Mouse (Mus musculus) gastrocnemius, postnatal 4 days (tissue): ENCODE measurements around the gene Olfr372. TPM values are rescaled to one million over a fixed set of nuclear protein-coding genes. Genes with fewer than 3 reads are reported as not detected.
"Not testable (repeated sequence)": the region's sequence is repeated elsewhere in the genome, so short reads cannot be mapped to it uniquely, and the experiment has no call there.

ENCODE experiments used
- DNase-seq, 2 experiments: peaks; one replicate each; pipeline ENCODE4 v3.0.0; 2021 to 2022; ENCODE audit warnings: low spot score in 2 of 2, mixed read lengths in 2 of 2
- long read RNA-seq, 2 experiments: library from polyadenylated mRNA; stranded (forward); transcript quantifications; one replicate each; pipeline ENCODE4 v2.0.0; 2021
- total RNA-seq, 2 experiments: library from RNA; stranded (reverse); gene quantifications; 2 replicates each; pipeline ENCODE4 v1.2.3; 2021

Gene Olfr372
- not detected for total RNA-seq
- long read RNA-seq, experiment 1, result 0 reads
- long read RNA-seq, experiment 2, result 0 reads

- not testable (repeated sequence) for DNase-seq
Observed at GRCm38 (mm10) chr8:72040918-72041317, at the start of gene Olfr372. Olfr372 (plus strand) TSS chr8:72041218.

GRCm38 (mm10) chr8:71999434-71999833 lies 41.6 kb upstream of the Olfr372 start:
- no peak for DNase-seq

GRCm38 (mm10) chr8:72000223-72000622 lies 40.8 kb upstream of the Olfr372 start:
- no peak for DNase-seq

GRCm38 (mm10) chr8:72002942-72003341 lies 38.1 kb upstream of the Olfr372 start:
- DNase-seq, result no peak

GRCm38 (mm10) chr8:72005912-72006311 lies 35.1 kb upstream of the Olfr372 start:
- no peak for DNase-seq

GRCm38 (mm10) chr8:72006763-72007162 lies 34.3 kb upstream of the Olfr372 start:
- DNase-seq, result no peak

- no peak for DNase-seq
Observed at GRCm38 (mm10) chr8:72008134-72008641, 32.8 kb upstream of the Olfr372 start.

GRCm38 (mm10) chr8:72009473-72009872 lies 31.5 kb upstream of the Olfr372 start, which contains the start of gene Cyp4f18:
Cyp4f18 (minus strand) TSS chr8:72009626.
- no peak for DNase-seq

- peak in 1 of 2 experiments; percentile 5 for DNase-seq
Observed at GRCm38 (mm10) chr8:72013506-72014228, 27.4 kb upstream of the Olfr372 start.

- not testable (repeated sequence) for DNase-seq
Observed at GRCm38 (mm10) chr8:72017339-72017738, 23.7 kb upstream of the Olfr372 start.

- peak in 1 of 2 experiments; percentile 36 for DNase-seq
Observed at GRCm38 (mm10) chr8:72018141-72018540, 22.9 kb upstream of the Olfr372 start.

GRCm38 (mm10) chr8:72019022-72019421 lies 22.0 kb upstream of the Olfr372 start:
- DNase-seq, result not testable (repeated sequence)

GRCm38 (mm10) chr8:72019816-72020215 lies 21.2 kb upstream of the Olfr372 start:
- no peak for DNase-seq

GRCm38 (mm10) chr8:72024886-72025285 lies 16.1 kb upstream of the Olfr372 start:
- DNase-seq, result not testable (repeated sequence)

GRCm38 (mm10) chr8:72032926-72033325 lies 8.1 kb upstream of the Olfr372 start:
- DNase-seq, result peak in 1 of 2 experiments; percentile 29

- DNase-seq, result no peak
Observed at GRCm38 (mm10) chr8:72042493-72042892, 1.5 kb downstream of the Olfr372 start.

- DNase-seq, result not testable (repeated sequence)
Observed at GRCm38 (mm10) chr8:72054633-72055032, 13.6 kb downstream of the Olfr372 start.

GRCm38 (mm10) chr8:72057643-72058042 lies 16.6 kb downstream of the Olfr372 start:
- DNase-seq, result not testable (repeated sequence)

GRCm38 (mm10) chr8:72066819-72067399 lies 25.9 kb downstream of the Olfr372 start:
- DNase-seq, result not testable (repeated sequence)

GRCm38 (mm10) chr8:72082877-72083276 lies 41.9 kb downstream of the Olfr372 start, which contains the start of gene Olfr373:
Olfr373 (plus strand) TSS chr8:72083177.
- DNase-seq, result not testable (repeated sequence)

GRCm38 (mm10) chr8:72084744-72085143 lies 43.7 kb downstream of the Olfr372 start:
- no peak for DNase-seq

- DNase-seq, result not testable (repeated sequence)
Observed at GRCm38 (mm10) chr8:72087611-72088010, 46.6 kb downstream of the Olfr372 start.
